Mouse (Mus musculus): ENCODE data around the gene Mars. TPM values are rescaled to one million over a fixed set of nuclear protein-coding genes. Genes with fewer than 3 reads are reported as not detected.

Gene Mars
- polyA plus RNA-seq, 1 experiment: 81.9 TPM

- no peak for TF ChIP-seq GATA1 (IDR thresholded peaks at IDR 0.05; ENCODE audit: low read length)
Measured at GRCm38 (mm10) chr10:127294895-127295510, 16.6 kb downstream of the Mars start.

GRCm38 (mm10) chr10:127293590-127294113 lies 17.9 kb downstream of the Mars start:
- no peak for TF ChIP-seq GATA1 (IDR thresholded peaks at IDR 0.05; ENCODE audit: low read length)

GRCm38 (mm10) chr10:127292987-127293538 lies 18.5 kb downstream of the Mars start:
- TF ChIP-seq GATA1 (IDR thresholded peaks at IDR 0.05; ENCODE audit: low read length): no peak

- peak; percentile 72 for TF ChIP-seq GATA1 (IDR thresholded peaks at IDR 0.05; ENCODE audit: low read length)
Measured at GRCm38 (mm10) chr10:127291881-127292638, 19.5 kb downstream of the Mars start.

GRCm38 (mm10) chr10:127290930-127291880 lies 20.4 kb downstream of the Mars start:
- no peak for TF ChIP-seq GATA1 (IDR thresholded peaks at IDR 0.05; ENCODE audit: low read length)

GRCm38 (mm10) chr10:127290307-127290929 lies 21.2 kb downstream of the Mars start:
- no peak for TF ChIP-seq GATA1 (IDR thresholded peaks at IDR 0.05; ENCODE audit: low read length)

GRCm38 (mm10) chr10:127289573-127290191 lies 21.9 kb downstream of the Mars start:
- no peak for TF ChIP-seq GATA1 (IDR thresholded peaks at IDR 0.05; ENCODE audit: low read length)

- no peak for TF ChIP-seq GATA1 (IDR thresholded peaks at IDR 0.05; ENCODE audit: low read length)
Measured at GRCm38 (mm10) chr10:127288800-127289572, 22.6 kb downstream of the Mars start, which contains the start of gene Mbd6. Gene Mbd6, minus strand, starts transcription at chr10:127289018.

GRCm38 (mm10) chr10:127288328-127288799 lies 23.2 kb downstream of the Mars start:
- TF ChIP-seq GATA1 (IDR thresholded peaks at IDR 0.05; ENCODE audit: low read length): no peak

- TF ChIP-seq GATA1 (IDR thresholded peaks at IDR 0.05; ENCODE audit: low read length): no peak
Measured at GRCm38 (mm10) chr10:127287936-127288293, 23.7 kb downstream of the Mars start.

GRCm38 (mm10) chr10:127287271-127287935 lies 24.2 kb downstream of the Mars start:
- no peak for TF ChIP-seq GATA1 (IDR thresholded peaks at IDR 0.05; ENCODE audit: low read length)

- no peak for TF ChIP-seq GATA1 (IDR thresholded peaks at IDR 0.05; ENCODE audit: low read length)
Measured at GRCm38 (mm10) chr10:127286730-127287129, 24.9 kb downstream of the Mars start.

- no peak for TF ChIP-seq GATA1 (IDR thresholded peaks at IDR 0.05; ENCODE audit: low read length)
Measured at GRCm38 (mm10) chr10:127286194-127286593, 25.4 kb downstream of the Mars start.
